Mouse (Mus musculus): Measurements from ENCODE around the gene Epha8. TPM values are rescaled to one million over a fixed set of nuclear protein-coding genes. Genes with fewer than 3 reads are reported as not detected.

Gene Epha8
- polyA plus RNA-seq, 1 experiment, result not detected

DNA sequence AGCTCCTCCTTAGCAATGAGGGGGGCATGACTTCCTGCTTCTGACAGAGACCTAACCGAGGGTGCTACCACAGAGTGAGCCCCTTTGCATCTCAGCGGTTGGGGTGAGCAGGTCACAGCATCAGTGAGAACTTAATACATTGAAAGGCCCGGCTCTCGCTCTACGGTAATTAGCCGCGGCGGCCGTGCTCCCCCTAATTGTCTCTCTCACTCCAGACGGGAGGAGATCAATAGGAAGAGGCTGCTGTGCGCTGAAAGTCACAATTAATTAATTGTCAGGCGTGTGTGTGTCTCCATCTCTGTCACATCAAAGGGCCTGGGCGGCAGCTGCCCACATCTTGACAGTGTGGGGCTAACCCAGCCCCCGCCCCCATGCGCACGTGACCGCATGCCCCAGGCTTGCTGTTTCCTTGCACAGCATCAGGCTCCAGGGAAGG is 45.4 kb downstream of the Epha8 start:
- peaks cover 36% of the 10 kb centered on the region for H3K27me3 ChIP-seq (ENCODE audit: control insufficient read depth, insufficient read depth, insufficient read length)
- no peak for TF ChIP-seq TCF3 (IDR thresholded peaks at IDR 0.05; ENCODE audit: insufficient read length, low read depth)
- no peak for TF ChIP-seq MAX (IDR thresholded peaks at IDR 0.05; ENCODE audit: low read depth)
- no peak for TF ChIP-seq REST (IDR thresholded peaks at IDR 0.05; ENCODE audit: insufficient read depth, insufficient read length)
- no peak for TF ChIP-seq MYOG (IDR thresholded peaks at IDR 0.05; ENCODE audit: control insufficient read depth in 1 of 3, insufficient read depth in 1 of 3, insufficient read length in 2 of 3, low read depth in 2 of 3)
- TF ChIP-seq USF1 (IDR thresholded peaks at IDR 0.05; ENCODE audit: low read depth), result no peak
- TF ChIP-seq MYOD1 (IDR thresholded peaks at IDR 0.05; ENCODE audit: control insufficient read depth in 1 of 3, insufficient read length in 2 of 3, low read depth in 2 of 3), result no peak
- no peak for TF ChIP-seq E2F4 (IDR thresholded peaks at IDR 0.05; ENCODE audit: insufficient read depth)
- no peak for TF ChIP-seq POLR2AphosphoS2 (IDR thresholded peaks at IDR 0.05; ENCODE audit: insufficient read length, low read depth)
- no peak for TF ChIP-seq CEBPB (IDR thresholded peaks at IDR 0.05; ENCODE audit: insufficient read depth, poor library complexity, severe bottlenecking)
- TF ChIP-seq TCF12 (IDR thresholded peaks at IDR 0.05; ENCODE audit: insufficient read depth, poor library complexity, severe bottlenecking), result no peak
- no peak for TF ChIP-seq POLR2A (IDR thresholded peaks at IDR 0.05; ENCODE audit: insufficient read length, low read depth)
- TF ChIP-seq SRF (IDR thresholded peaks at IDR 0.05; ENCODE audit: control insufficient read depth, insufficient read length, low read depth), result no peak
- H3K4me3 ChIP-seq, result no peak overlapping the region
- H3ac ChIP-seq (ENCODE audit: control insufficient read depth, insufficient read length), result no peak overlapping the region
- H3K79me2 ChIP-seq (ENCODE audit: control insufficient read depth, insufficient read depth), result no peaks in the 10 kb centered on the region
- H3K36me3 ChIP-seq (ENCODE audit: control insufficient read depth, insufficient read depth), result no peaks in the 10 kb centered on the region
- H3K4me2 ChIP-seq (ENCODE audit: low read depth), result no peak overlapping the region

DNA sequence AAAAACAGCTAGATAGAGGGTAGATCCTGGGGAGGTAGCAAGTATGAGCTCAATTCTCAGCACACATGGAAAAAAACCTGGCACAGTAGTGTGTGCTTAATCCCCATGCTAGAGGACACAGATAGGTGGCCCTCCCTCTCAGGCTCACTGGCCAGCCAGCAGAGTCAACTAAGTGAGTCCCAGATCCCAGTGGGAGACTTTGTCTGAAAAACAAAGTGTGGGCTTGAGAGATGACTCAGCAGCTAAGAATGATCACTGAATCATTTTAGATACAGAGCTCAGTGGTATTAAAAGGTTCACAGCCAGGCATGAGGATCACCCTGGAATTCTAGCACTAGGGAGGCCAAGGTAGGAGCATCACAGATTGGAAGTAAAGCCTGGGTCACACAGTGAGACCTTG is 48.8 kb downstream of the Epha8 start:
- H3ac ChIP-seq (ENCODE audit: control insufficient read depth, insufficient read length), result no peak overlapping the region
- H3K79me2 ChIP-seq (ENCODE audit: control insufficient read depth, insufficient read depth), result no peaks in the 10 kb centered on the region
- no peak overlapping the region for H3K4me2 ChIP-seq (ENCODE audit: low read depth)
- H3K36me3 ChIP-seq (ENCODE audit: control insufficient read depth, insufficient read depth), result no peaks in the 10 kb centered on the region
- peaks cover 37% of the 10 kb centered on the region for H3K27me3 ChIP-seq (ENCODE audit: control insufficient read depth, insufficient read depth, insufficient read length)
- H3K4me3 ChIP-seq, result no peak overlapping the region
- TF ChIP-seq USF1 (IDR thresholded peaks at IDR 0.05; ENCODE audit: low read depth), result no peak
- TF ChIP-seq MYOD1 (IDR thresholded peaks at IDR 0.05; ENCODE audit: control insufficient read depth in 1 of 3, insufficient read length in 2 of 3, low read depth in 2 of 3), result no peak
- no peak for TF ChIP-seq SRF (IDR thresholded peaks at IDR 0.05; ENCODE audit: control insufficient read depth, insufficient read length, low read depth)
- no peak for TF ChIP-seq CEBPB (IDR thresholded peaks at IDR 0.05; ENCODE audit: insufficient read depth, poor library complexity, severe bottlenecking)
- no peak for TF ChIP-seq POLR2AphosphoS2 (IDR thresholded peaks at IDR 0.05; ENCODE audit: insufficient read length, low read depth)
- no peak for TF ChIP-seq REST (IDR thresholded peaks at IDR 0.05; ENCODE audit: insufficient read depth, insufficient read length)
- no peak for TF ChIP-seq MAX (IDR thresholded peaks at IDR 0.05; ENCODE audit: low read depth)
- TF ChIP-seq MYOG (IDR thresholded peaks at IDR 0.05; ENCODE audit: control insufficient read depth in 1 of 3, insufficient read depth in 1 of 3, insufficient read length in 2 of 3, low read depth in 2 of 3), result no peak
- TF ChIP-seq POLR2A (IDR thresholded peaks at IDR 0.05; ENCODE audit: insufficient read length, low read depth), result no peak
- no peak for TF ChIP-seq TCF12 (IDR thresholded peaks at IDR 0.05; ENCODE audit: insufficient read depth, poor library complexity, severe bottlenecking)
- TF ChIP-seq E2F4 (IDR thresholded peaks at IDR 0.05; ENCODE audit: insufficient read depth), result no peak
- TF ChIP-seq TCF3 (IDR thresholded peaks at IDR 0.05; ENCODE audit: insufficient read length, low read depth), result no peak

- TF ChIP-seq REST (IDR thresholded peaks at IDR 0.05; ENCODE audit: insufficient read depth, insufficient read length) (peak; percentile 88), TCF3 (IDR thresholded peaks at IDR 0.05; ENCODE audit: insufficient read length, low read depth) (no peak)
- H3K79me2 ChIP-seq (ENCODE audit: control insufficient read depth, insufficient read depth), result no peaks in the 10 kb centered on the region
- no peak overlapping the region for H3K4me2 ChIP-seq (ENCODE audit: low read depth)
- no peaks in the 10 kb centered on the region for H3K36me3 ChIP-seq (ENCODE audit: control insufficient read depth, insufficient read depth)
- no peak overlapping the region for H3ac ChIP-seq (ENCODE audit: control insufficient read depth, insufficient read length)
- peaks cover 29% of the 10 kb centered on the region for H3K27me3 ChIP-seq (ENCODE audit: control insufficient read depth, insufficient read depth, insufficient read length)
- no peak overlapping the region for H3K4me3 ChIP-seq
Measured at GRCm38 (mm10) chr4:136907033-136907432, 49.6 kb downstream of the Epha8 start.

- Histone ChIP-seq H3K4me3 (no peak overlapping the region), H3K36me3 (ENCODE audit: control insufficient read depth, insufficient read depth) (no peaks in the 10 kb centered on the region), H3ac (ENCODE audit: control insufficient read depth, insufficient read length) (no peak overlapping the region), H3K79me2 (ENCODE audit: control insufficient read depth, insufficient read depth) (no peaks in the 10 kb centered on the region), H3K27me3 (ENCODE audit: control insufficient read depth, insufficient read depth, insufficient read length) (peaks cover 18% of the 10 kb centered on the region), H3K4me2 (ENCODE audit: low read depth) (no peak overlapping the region)
- TF ChIP-seq MYOD1 (IDR thresholded peaks at IDR 0.05; ENCODE audit: control insufficient read depth in 1 of 3, insufficient read length in 2 of 3, low read depth in 2 of 3) (no peak), REST (IDR thresholded peaks at IDR 0.05; ENCODE audit: insufficient read depth, insufficient read length) (no peak), TCF12 (IDR thresholded peaks at IDR 0.05; ENCODE audit: insufficient read depth, poor library complexity, severe bottlenecking) (no peak), E2F4 (IDR thresholded peaks at IDR 0.05; ENCODE audit: insufficient read depth) (no peak), TCF3 (IDR thresholded peaks at IDR 0.05; ENCODE audit: insufficient read length, low read depth) (no peak), MYOG (IDR thresholded peaks at IDR 0.05; ENCODE audit: control insufficient read depth in 1 of 3, insufficient read depth in 1 of 3, insufficient read length in 2 of 3, low read depth in 2 of 3) (no peak), SRF (IDR thresholded peaks at IDR 0.05; ENCODE audit: control insufficient read depth, insufficient read length, low read depth) (no peak), POLR2A (IDR thresholded peaks at IDR 0.05; ENCODE audit: insufficient read length, low read depth) (no peak), MAX (IDR thresholded peaks at IDR 0.05; ENCODE audit: low read depth) (no peak), USF1 (IDR thresholded peaks at IDR 0.05; ENCODE audit: low read depth) (no peak), POLR2AphosphoS2 (IDR thresholded peaks at IDR 0.05; ENCODE audit: insufficient read length, low read depth) (no peak), CEBPB (IDR thresholded peaks at IDR 0.05; ENCODE audit: insufficient read depth, poor library complexity, severe bottlenecking) (no peak)
Measured at GRCm38 (mm10) chr4:136904767-136905539, 51.7 kb downstream of the Epha8 start.
